Mouse (Mus musculus): ENCODE measurements around the gene Ankrd34a. TPM values are rescaled to one million over a fixed set of nuclear protein-coding genes. Genes with fewer than 3 reads are reported as not detected.
A peak's percentile ranks its signal among the peaks of the same experiment; 100 is the strongest.

The Ankrd34a gene
- 1.3 TPM in 2 replicates for polyA plus RNA-seq (2015; fragmentation: Nextera tagmentation; extraction: Ambion mirVana)

DNA sequence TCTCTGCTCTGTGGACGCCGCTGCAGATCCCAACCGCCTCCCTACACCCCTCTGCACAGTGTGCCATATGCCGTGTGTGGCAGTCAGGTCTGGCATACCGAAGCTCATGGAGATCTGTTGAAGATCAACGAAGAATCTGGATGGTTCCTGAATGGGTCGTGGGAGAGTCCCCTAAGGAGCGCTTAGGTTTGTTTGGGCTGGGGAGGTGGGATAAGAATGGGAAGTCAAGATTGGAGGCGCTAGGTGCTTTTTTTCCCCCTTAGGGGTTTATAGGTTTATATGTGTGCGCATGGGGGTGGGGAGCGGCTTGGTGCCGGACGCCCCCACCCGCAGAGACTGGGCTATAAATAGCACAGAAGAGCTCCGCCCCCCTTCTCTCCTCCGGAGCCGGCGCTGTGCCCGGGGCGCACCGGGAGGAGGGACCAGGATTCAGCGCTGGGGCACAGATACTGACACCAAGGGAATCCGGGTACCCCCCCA lies at the start of gene Ankrd34a:
TSS of gene Ankrd34a (plus strand) at position 409 of the 480 bp plus-strand sequence.
- peak within 1 kb of the TSS; percentile 67; the same call in 1 of the 2 replicates for H3K27ac ChIP-seq (replicated peaks)
- DNase-seq (ENCODE audit: low spot score) (peak; percentile 47), ATAC-seq (ENCODE audit: low FRiP score, low TSS enrichment) (no peak)
- peak within 1 kb of the TSS; percentile 81 for H3K4me2 ChIP-seq (replicated peaks; ENCODE audit: low read depth)
- no peaks in the 10 kb centered on the region for H3K27me3 ChIP-seq (ENCODE audit: control insufficient read depth, insufficient read depth, low read length)
- H3K9ac ChIP-seq (ENCODE audit: low read length): peak within 1 kb of the TSS; percentile 63
- WGBS: 1% methylated on average over 17 of the region's 23 CpGs
- peak within 1 kb of the TSS; percentile 51 for H3K4me3 ChIP-seq (ENCODE audit: low read depth, low read length)
- TF ChIP-seq EP300 (optimal IDR thresholded peaks at IDR 0.05): no peak
- TF ChIP-seq CTCF (IDR thresholded peaks at IDR 0.05; ENCODE audit: low read depth): no peak
- 0 out of 2 replicates have a peak, but pooled peaks cover 3% of the 10 kb centered on the region for H3K4me1 ChIP-seq (replicated peaks; ENCODE audit: control insufficient read depth, insufficient read depth)
- no peaks in the 10 kb centered on the region for H3K9me3 ChIP-seq (ENCODE audit: control insufficient read depth, low read length)
- no peaks in the 10 kb centered on the region for H3K36me3 ChIP-seq (ENCODE audit: control insufficient read depth, insufficient read depth, low read length)

DNA sequence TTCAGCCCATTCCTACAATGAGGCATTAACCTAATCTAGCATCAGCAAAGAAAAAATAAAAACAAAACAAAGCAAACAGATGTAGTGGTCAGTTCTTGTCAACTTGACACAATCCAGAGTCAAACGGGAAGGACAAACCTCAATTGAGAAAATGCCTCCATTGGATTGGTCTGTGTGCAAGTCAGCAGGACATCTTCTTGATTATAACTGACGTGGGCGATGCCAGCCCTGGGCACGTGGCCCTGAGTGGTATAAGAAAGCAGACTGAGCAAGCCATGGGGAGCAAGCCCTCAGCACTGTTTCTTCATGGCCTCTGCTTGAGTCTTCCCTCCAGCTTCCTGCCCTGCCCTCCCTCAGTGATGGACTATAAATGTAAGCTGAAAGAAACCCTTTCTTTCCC lies 49.6 kb upstream of the Ankrd34a start:
- no peak overlapping the region for H3K27ac ChIP-seq (replicated peaks)
- no peak overlapping the region for H3K4me2 ChIP-seq (replicated peaks; ENCODE audit: low read depth)
- no peak overlapping the region for H3K4me3 ChIP-seq (ENCODE audit: low read depth, low read length)
- no peak overlapping the region for H3K9ac ChIP-seq (ENCODE audit: low read length)
- ATAC-seq (ENCODE audit: low FRiP score, low TSS enrichment) (no peak), DNase-seq (ENCODE audit: low spot score) (no peak)
- no peak for TF ChIP-seq EP300 (optimal IDR thresholded peaks at IDR 0.05)
- no peaks in the 10 kb centered on the region for H3K27me3 ChIP-seq (ENCODE audit: control insufficient read depth, insufficient read depth, low read length)
- H3K36me3 ChIP-seq (ENCODE audit: control insufficient read depth, insufficient read depth, low read length): no peaks in the 10 kb centered on the region
- WGBS: 53% methylated on average over 4 of the region's 4 CpGs
- no peaks in the 10 kb centered on the region for H3K9me3 ChIP-seq (ENCODE audit: control insufficient read depth, low read length)
- H3K4me1 ChIP-seq (replicated peaks; ENCODE audit: control insufficient read depth, insufficient read depth): no peaks in the 10 kb centered on the region; the same call in none of the 2 replicates

DNA sequence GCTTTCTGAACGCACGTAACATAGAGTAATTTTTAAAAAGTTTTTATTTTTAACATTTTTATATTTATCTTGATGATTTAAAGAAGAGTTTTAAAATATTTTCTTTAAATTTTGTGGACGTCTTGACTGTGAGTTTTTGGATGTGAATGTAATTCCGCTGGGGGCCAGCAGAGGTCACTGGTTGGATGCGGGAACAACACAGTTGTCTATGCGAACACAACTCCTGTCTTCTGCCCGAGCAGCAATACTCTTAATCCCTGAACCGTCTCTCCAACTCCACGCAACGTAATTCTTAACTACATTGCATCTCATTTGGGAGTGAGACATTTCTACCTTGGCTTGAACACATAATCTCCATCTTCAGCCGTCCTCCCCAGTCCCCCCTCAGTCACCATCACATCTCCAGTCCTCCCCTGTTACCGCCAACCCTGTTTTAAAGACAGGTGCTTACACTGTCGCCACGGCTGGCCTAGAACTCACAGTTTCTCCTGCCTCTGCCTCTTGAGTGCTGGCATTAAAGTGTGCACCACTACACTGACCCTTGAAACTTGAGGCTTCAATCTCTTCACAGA lies 49.0 kb upstream of the Ankrd34a start:
- ATAC-seq (ENCODE audit: low FRiP score, low TSS enrichment) (peak; percentile 28; the same call in 1 of the 2 replicates), DNase-seq (ENCODE audit: low spot score) (peak; percentile 81)
- no peaks in the 10 kb centered on the region for H3K36me3 ChIP-seq (ENCODE audit: control insufficient read depth, insufficient read depth, low read length)

DNA sequence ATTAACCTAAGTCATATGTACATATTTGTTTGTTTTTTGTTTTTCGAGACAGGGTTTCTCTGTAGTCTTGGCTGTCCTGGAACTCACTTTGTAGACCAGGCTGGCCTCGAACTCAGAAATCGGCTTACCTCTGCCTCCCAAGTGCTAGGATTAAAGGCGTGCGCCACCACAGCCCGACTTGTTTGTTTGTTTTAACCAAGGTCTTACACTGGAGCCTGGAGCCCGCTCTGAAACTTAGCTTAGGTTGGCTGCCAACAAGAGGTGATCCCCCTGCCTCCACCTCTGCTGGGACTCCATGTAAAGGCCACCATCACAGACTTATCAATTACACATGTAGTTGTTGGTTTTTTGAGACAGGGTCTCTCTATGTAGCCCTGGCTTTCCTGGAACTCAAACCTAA lies 47.6 kb upstream of the Ankrd34a start:
- Histone ChIP-seq H3K4me3 (ENCODE audit: low read depth, low read length) (no peak overlapping the region), H3K4me1 (replicated peaks; ENCODE audit: control insufficient read depth, insufficient read depth) (no peaks in the 10 kb centered on the region; the same call in none of the 2 replicates), H3K27ac (replicated peaks) (no peak overlapping the region), H3K9me3 (ENCODE audit: control insufficient read depth, low read length) (no peaks in the 10 kb centered on the region), H3K9ac (ENCODE audit: low read length) (no peak overlapping the region), H3K36me3 (ENCODE audit: control insufficient read depth, insufficient read depth, low read length) (no peaks in the 10 kb centered on the region), H3K27me3 (ENCODE audit: control insufficient read depth, insufficient read depth, low read length) (no peaks in the 10 kb centered on the region), H3K4me2 (replicated peaks; ENCODE audit: low read depth) (no peak overlapping the region)
- DNase-seq (ENCODE audit: low spot score): no peak
- ATAC-seq (ENCODE audit: low FRiP score, low TSS enrichment): no peak
- 80% methylated on average over 7 of the region's 7 CpGs for WGBS
- TF ChIP-seq EP300 (optimal IDR thresholded peaks at IDR 0.05) (no peak), CTCF (IDR thresholded peaks at IDR 0.05; ENCODE audit: low read depth) (no peak)

More for the DNA sequence above, 49.0 kb upstream of the Ankrd34a start:
- WGBS: 8% methylated on average over 14 of the region's 14 CpGs
- TF ChIP-seq EP300 (optimal IDR thresholded peaks at IDR 0.05) (no peak), CTCF (IDR thresholded peaks at IDR 0.05; ENCODE audit: low read depth) (peak; percentile 90)
- Histone ChIP-seq H3K9ac (ENCODE audit: low read length) (no peak overlapping the region), H3K27ac (replicated peaks) (no peak overlapping the region), H3K27me3 (ENCODE audit: control insufficient read depth, insufficient read depth, low read length) (no peaks in the 10 kb centered on the region), H3K4me2 (replicated peaks; ENCODE audit: low read depth) (no peak overlapping the region), H3K4me1 (replicated peaks; ENCODE audit: control insufficient read depth, insufficient read depth) (no peaks in the 10 kb centered on the region; the same call in none of the 2 replicates), H3K4me3 (ENCODE audit: low read depth, low read length) (no peak overlapping the region), H3K9me3 (ENCODE audit: control insufficient read depth, low read length) (no peaks in the 10 kb centered on the region)

DNA sequence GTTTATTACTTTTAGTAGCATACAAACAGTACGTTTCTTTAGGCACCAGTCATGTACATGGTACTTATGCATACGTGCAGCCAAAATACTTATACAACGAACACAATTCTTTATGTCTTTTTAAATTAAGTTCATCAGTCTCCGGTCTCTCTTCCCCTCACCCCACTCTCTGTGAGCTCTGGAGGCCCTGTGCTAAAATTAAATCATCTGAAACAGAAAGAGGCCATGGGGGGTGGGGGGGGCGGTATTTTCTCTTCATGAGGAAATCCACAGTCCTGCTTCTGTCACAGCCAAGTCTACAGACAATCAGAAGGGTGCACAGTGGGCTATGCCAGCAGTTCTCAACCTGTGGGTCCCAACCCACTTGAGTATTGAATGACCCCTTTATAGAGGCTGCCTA lies 47.1 kb upstream of the Ankrd34a start:
- H3K4me3 ChIP-seq (ENCODE audit: low read depth, low read length): no peak overlapping the region
- H3K9ac ChIP-seq (ENCODE audit: low read length): no peak overlapping the region
- WGBS: 82% methylated on average over 5 of the region's 5 CpGs
- H3K9me3 ChIP-seq (ENCODE audit: control insufficient read depth, low read length): no peaks in the 10 kb centered on the region
- no peak for ATAC-seq (ENCODE audit: low FRiP score, low TSS enrichment)
- H3K4me1 ChIP-seq (replicated peaks; ENCODE audit: control insufficient read depth, insufficient read depth): peaks cover 4% of the 10 kb centered on the region
- H3K4me2 ChIP-seq (replicated peaks; ENCODE audit: low read depth): no peak overlapping the region
- no peak overlapping the region for H3K27ac ChIP-seq (replicated peaks)
- DNase-seq (ENCODE audit: low spot score): no peak
- TF ChIP-seq CTCF (IDR thresholded peaks at IDR 0.05; ENCODE audit: low read depth) (no peak), EP300 (optimal IDR thresholded peaks at IDR 0.05) (no peak)
- no peaks in the 10 kb centered on the region for H3K27me3 ChIP-seq (ENCODE audit: control insufficient read depth, insufficient read depth, low read length)
- H3K36me3 ChIP-seq (ENCODE audit: control insufficient read depth, insufficient read depth, low read length): no peaks in the 10 kb centered on the region

DNA sequence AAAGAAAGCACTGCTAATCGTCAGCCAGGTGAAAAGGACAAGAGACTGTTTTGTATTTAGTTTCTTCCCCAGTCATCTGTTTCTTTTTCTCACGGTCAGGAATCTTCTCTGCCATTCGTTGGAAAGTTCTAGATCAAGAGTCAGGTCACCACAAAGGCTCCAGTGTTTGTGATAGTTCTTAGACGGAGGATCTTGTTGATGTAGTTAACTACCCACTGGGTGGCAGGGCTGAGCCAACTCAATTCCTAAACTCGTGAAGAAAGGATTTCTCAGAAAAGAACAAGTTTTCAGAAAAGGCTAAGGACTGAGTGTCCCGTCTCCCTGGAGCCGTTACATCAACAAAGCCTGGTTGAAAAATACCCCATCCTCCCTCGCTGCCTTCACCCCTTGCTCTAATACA lies 45.2 kb upstream of the Ankrd34a start:
- Histone ChIP-seq H3K27ac (replicated peaks) (peak overlapping the region; percentile 78), H3K4me3 (ENCODE audit: low read depth, low read length) (no peak overlapping the region), H3K4me2 (replicated peaks; ENCODE audit: low read depth) (peak overlapping the region; percentile 12; the same call in 1 of the 2 replicates), H3K27me3 (ENCODE audit: control insufficient read depth, insufficient read depth, low read length) (no peaks in the 10 kb centered on the region), H3K9ac (ENCODE audit: low read length) (no peak overlapping the region; the same call in 1 of the 2 replicates), H3K36me3 (ENCODE audit: control insufficient read depth, insufficient read depth, low read length) (no peaks in the 10 kb centered on the region), H3K4me1 (replicated peaks; ENCODE audit: control insufficient read depth, insufficient read depth) (peaks cover 7% of the 10 kb centered on the region), H3K9me3 (ENCODE audit: control insufficient read depth, low read length) (no peaks in the 10 kb centered on the region)
- DNase-seq (ENCODE audit: low spot score) (peak; percentile 70), ATAC-seq (ENCODE audit: low FRiP score, low TSS enrichment) (peak; percentile 33; the same call in 1 of the 2 replicates)
- 5% methylated on average over 8 of the region's 8 CpGs for WGBS
- TF ChIP-seq EP300 (optimal IDR thresholded peaks at IDR 0.05): peak; percentile 96
- peak; percentile 84 for TF ChIP-seq CTCF (IDR thresholded peaks at IDR 0.05; ENCODE audit: low read depth)

Data from stomach, postnatal 0 days (tissue).